Comparison of ENCODE assay signal across 8 mouse cellular contexts in the genomic region with DNA sequence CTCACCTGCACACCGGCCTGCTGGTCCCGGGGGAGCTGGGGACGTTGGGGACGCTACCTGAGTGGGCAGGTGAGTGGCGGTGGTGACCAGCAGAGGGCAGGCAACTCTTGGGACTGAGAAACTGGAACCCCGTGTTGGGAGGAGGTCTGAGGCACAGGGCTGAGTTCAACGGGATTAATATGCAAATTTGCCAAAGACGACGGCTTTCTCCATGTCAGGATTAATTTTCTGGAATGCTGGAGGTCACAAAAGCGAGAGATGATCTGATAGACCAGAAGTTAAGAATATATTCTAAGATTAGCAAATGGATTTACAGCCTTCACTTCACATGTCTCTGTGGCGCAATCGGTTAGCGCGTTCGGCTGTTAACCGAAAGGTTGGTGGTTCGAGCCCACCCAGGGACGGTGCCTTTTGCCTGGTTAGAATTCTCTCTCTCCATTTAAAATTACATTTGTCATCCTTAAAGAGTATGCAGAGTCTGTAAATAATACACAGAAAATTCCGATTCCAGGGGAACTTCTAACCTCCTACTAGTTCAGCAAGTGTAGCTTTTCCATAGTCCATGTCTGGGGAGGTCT. TPM values are rescaled to one million over a fixed set of nuclear protein-coding genes. Genes with fewer than 3 reads are reported as not detected.
DNase-seq lines count a peak whose midpoint lies in the region; ATAC-seq and TF ChIP-seq lines count a peak whose summit lies in the region.

No protein-coding gene starts in this region.

- no peaks in the 10 kb centered on the region for H3K9me3 ChIP-seq in embryonic facial prominence, embryonic 13.5 days
- no peaks in the 10 kb centered on the region for H3K9me3 ChIP-seq in limb, embryonic 14.5 days (ENCODE audit: control insufficient read depth, low read length)
- no peaks in the 10 kb centered on the region for H3K9me3 ChIP-seq in midbrain, embryonic 16.5 days (replicated peaks; ENCODE audit: control insufficient read depth, low read length, poor library complexity, severe bottlenecking)

- H3K27me3 ChIP-seq in embryonic facial prominence, embryonic 13.5 days = no peaks in the 10 kb centered on the region
- H3K27me3 ChIP-seq in limb, embryonic 14.5 days (ENCODE audit: control insufficient read depth, insufficient read depth, low read length) = no peaks in the 10 kb centered on the region
- H3K27me3 ChIP-seq in midbrain, embryonic 16.5 days (ENCODE audit: control insufficient read depth, insufficient read depth, low read depth, low read length) = no peaks in the 10 kb centered on the region

- H3K27ac ChIP-seq in embryonic facial prominence, embryonic 13.5 days = 0 out of 2 replicates have a peak overlapping the region, but pooled peaks have one; percentile 28
- no peak overlapping the region for H3K27ac ChIP-seq in limb, embryonic 14.5 days (replicated peaks; ENCODE audit: low read depth, low read length)
- peak overlapping the region; percentile 58; the same call in 1 of the 2 replicates for H3K27ac ChIP-seq in midbrain, embryonic 16.5 days (ENCODE audit: low read length)

- ATAC-seq in embryonic facial prominence, embryonic 13.5 days (ENCODE audit: insufficient number of reproducible peaks, insufficient read depth, low FRiP score, low TSS enrichment, low read depth) = 0 out of 2 replicates have a peak, but pooled peaks have one; percentile 17
- ATAC-seq in limb, embryonic 14.5 days (ENCODE audit: low FRiP score, low read depth) = peak; percentile 24
- ATAC-seq in midbrain, embryonic 16.5 days = peak; percentile 26

- H3K9ac ChIP-seq in embryonic facial prominence, embryonic 13.5 days = peak overlapping the region; percentile 72
- peak overlapping the region; percentile 36; the same call in 1 of the 2 replicates for H3K9ac ChIP-seq in limb, embryonic 14.5 days (ENCODE audit: low read depth, low read length, severe bottlenecking)
- peak overlapping the region; percentile 62 for H3K9ac ChIP-seq in midbrain, embryonic 16.5 days (ENCODE audit: low read depth, low read length)

- DNase-seq in 3T3-L1 (ENCODE audit: low read depth, low spot score) = peak; percentile 93
- peak; percentile 84 for DNase-seq in adrenal gland, postnatal 25 days
- peak; percentile 86 for DNase-seq in heart, adult 8-10 months (ENCODE audit: low spot score)
- peak; percentile 82 for DNase-seq in kidney, adult 9 months
- DNase-seq in limb, embryonic 14.5 days (ENCODE audit: low spot score) = peak; percentile 88
- peak; percentile 72 to 79 for DNase-seq in spleen, postnatal 36 days (ENCODE audit: low spot score in 2 of 2)

- no peak for TF ChIP-seq POLR2A in limb, embryonic 14.5 days (IDR thresholded peaks at IDR 0.05; ENCODE audit: borderline replicate concordance, extremely low read depth, insufficient read depth, insufficient read length)

- under 1% methylated on average over 19 of the region's 19 CpGs for WGBS in embryonic facial prominence, embryonic 13.5 days
- under 1% methylated on average over 19 of the region's 19 CpGs for WGBS in limb, embryonic 14.5 days
- WGBS in midbrain, embryonic 16.5 days = under 1% methylated on average over 19 of the region's 19 CpGs

- H3K4me3 ChIP-seq in embryonic facial prominence, embryonic 13.5 days = peak overlapping the region; percentile 62
- H3K4me3 ChIP-seq in limb, embryonic 14.5 days (replicated peaks; ENCODE audit: low read length) = peak overlapping the region; percentile 49
- peak overlapping the region; percentile 58 for H3K4me3 ChIP-seq in midbrain, embryonic 16.5 days (ENCODE audit: low read depth, low read length)

- H3K4me2 ChIP-seq in embryonic facial prominence, embryonic 13.5 days = peak overlapping the region; percentile 87
- peak overlapping the region; percentile 82 for H3K4me2 ChIP-seq in limb, embryonic 14.5 days (replicated peaks; ENCODE audit: low read depth, low read length, severe bottlenecking)
- H3K4me2 ChIP-seq in midbrain, embryonic 16.5 days (ENCODE audit: low read length) = peak overlapping the region; percentile 83

- H3K36me3 ChIP-seq in embryonic facial prominence, embryonic 13.5 days = no peaks in the 10 kb centered on the region
- H3K36me3 ChIP-seq in limb, embryonic 14.5 days (ENCODE audit: control insufficient read depth, insufficient read depth, low read length) = no peaks in the 10 kb centered on the region
- H3K36me3 ChIP-seq in midbrain, embryonic 16.5 days (ENCODE audit: control insufficient read depth, insufficient read depth, low read length) = no peaks in the 10 kb centered on the region

- peaks cover 9% of the 10 kb centered on the region; the same call in 1 of the 2 replicates for H3K4me1 ChIP-seq in embryonic facial prominence, embryonic 13.5 days
- H3K4me1 ChIP-seq in limb, embryonic 14.5 days (ENCODE audit: control insufficient read depth, insufficient read depth, low read length) = no peaks in the 10 kb centered on the region; the same call in 1 of the 2 replicates
- H3K4me1 ChIP-seq in midbrain, embryonic 16.5 days (ENCODE audit: control insufficient read depth, insufficient read depth, low read length) = no peaks in the 10 kb centered on the region; the same call in 1 of the 2 replicates

RNA-seq across cellular contexts. Expression of a gene that starts 27.4 kb away (rescaled TPM):
- total RNA-seq in adrenal gland, postnatal 25 days (2021) = not detected in 2 replicates
- polyA plus RNA-seq in embryonic facial prominence, embryonic 13.5 days (2015; fragmentation: Nextera tagmentation; extraction: Ambion mirVana) = 1.5 and 1.9 TPM in 2 replicates
- total RNA-seq in heart, adult 8-10 months (2022) = 100 to 1,000 TPM; 271 to 333 (median 312) TPM
- polyA plus RNA-seq in limb, embryonic 14.5 days (2012; rRNA removed) = 21.4 and 26.7 TPM in 2 replicates
- polyA plus RNA-seq in limb, embryonic 14.5 days (2014; fragmentation: Nextera tagmentation; extraction: Ambion mirVana) = 14.6 and 20.5 TPM in 2 replicates
- 1.8 and 2.4 TPM in 2 replicates for polyA plus RNA-seq in midbrain, embryonic 16.5 days (2015; fragmentation: Nextera tagmentation; extraction: Ambion mirVana)

RNA-seq across cellular contexts. Expression of a gene that starts 45.4 kb away (rescaled TPM):
- total RNA-seq in adrenal gland, postnatal 25 days (2021) = not detected in 2 replicates
- 0.20 TPM in 1 of 2 replicates, not detected in the other for polyA plus RNA-seq in embryonic facial prominence, embryonic 13.5 days (2015; fragmentation: Nextera tagmentation; extraction: Ambion mirVana)
- total RNA-seq in heart, adult 8-10 months (2022) = not detected
- polyA plus RNA-seq in limb, embryonic 14.5 days (2012; rRNA removed) = 0.10 TPM in 1 of 2 replicates, not detected in the other
- polyA plus RNA-seq in limb, embryonic 14.5 days (2014; fragmentation: Nextera tagmentation; extraction: Ambion mirVana) = 0.40 TPM in 1 of 2 replicates, not detected in the other
- not detected in 2 replicates for polyA plus RNA-seq in midbrain, embryonic 16.5 days (2015; fragmentation: Nextera tagmentation; extraction: Ambion mirVana)
